Mouse (Mus musculus): ENCODE results near the gene Cd3d. TPM values are rescaled to one million over a fixed set of nuclear protein-coding genes. Genes with fewer than 3 reads are reported as not detected.

Gene Cd3d
- total RNA-seq, 1 experiment from 2014 or later, result 3.0 TPM

GRCm38 (mm10) chr9:45024187-45024586 is 42.6 kb downstream of the Cd3d start:
- no peak for ATAC-seq (replicated peaks; ENCODE audit: insufficient number of reproducible peaks, low FRiP score, low TSS enrichment, poor library complexity, severe bottlenecking)

GRCm38 (mm10) chr9:45027376-45027775 is 45.8 kb downstream of the Cd3d start:
- no peak for ATAC-seq (replicated peaks; ENCODE audit: insufficient number of reproducible peaks, low FRiP score, low TSS enrichment, poor library complexity, severe bottlenecking)

- no peak for ATAC-seq (replicated peaks; ENCODE audit: insufficient number of reproducible peaks, low FRiP score, low TSS enrichment, poor library complexity, severe bottlenecking)
These were observed 48.8 kb downstream of the Cd3d start for GRCm38 (mm10) chr9:45030341-45030740.

GRCm38 (mm10) chr9:45032261-45032660 is 50.7 kb downstream of the Cd3d start:
- no peak for ATAC-seq (replicated peaks; ENCODE audit: insufficient number of reproducible peaks, low FRiP score, low TSS enrichment, poor library complexity, severe bottlenecking)

GRCm38 (mm10) chr9:45034526-45034925 is 52.9 kb downstream of the Cd3d start:
- ATAC-seq (replicated peaks; ENCODE audit: insufficient number of reproducible peaks, low FRiP score, low TSS enrichment, poor library complexity, severe bottlenecking), result no peak

Other genes starting within 250 kb of the Cd3d start
- gene Phldb1, start 246.6 kb upstream of the Cd3d start, total RNA-seq (2017), result 2.1 to 4.3 TPM (median 3.1 TPM) in 3 replicates
- gene Arcn1, start 213.9 kb upstream of the Cd3d start, total RNA-seq (2017), result 156 to 231 TPM (median 178 TPM) in 3 replicates
- gene Ift46, start 213.9 kb upstream of the Cd3d start, total RNA-seq (2017), result 20.1 to 53.5 TPM (median 37.4 TPM) in 3 replicates
- gene Tmem25, start 182.5 kb upstream of the Cd3d start, total RNA-seq (2017), result 0.48 TPM in 1 of 3 replicates, not detected in the others
- not detected in 3 replicates for gene Ttc36, start 178.7 kb upstream of the Cd3d start, total RNA-seq (2017)
- gene Kmt2a, start 100.5 kb upstream of the Cd3d start, total RNA-seq (2017), result 11.5 to 40.0 TPM (median 13.4 TPM) in 3 replicates
- gene Atp5l, start 61.0 kb upstream of the Cd3d start, total RNA-seq (2017), result 129 to 228 TPM (median 191 TPM) in 3 replicates
- 17.7 to 43.2 TPM (median 41.6 TPM) in 3 replicates for gene Ube4a, start 16.2 kb upstream of the Cd3d start, total RNA-seq (2017)
- gene Cd3g, start 1.4 kb upstream of the Cd3d start, total RNA-seq (2017), result 14.2 to 35.0 TPM (median 22.5 TPM) in 3 replicates
- gene Cd3e, start 27.8 kb downstream of the Cd3d start, total RNA-seq (2017), result 0.32 to 1.6 TPM (median 0.76 TPM) in 3 replicates
- not detected in 3 replicates for gene Mpzl2, start 58.0 kb downstream of the Cd3d start, total RNA-seq (2017)
- 5.0 to 6.5 TPM (median 5.9 TPM) in 3 replicates for gene Mpzl3, start 73.4 kb downstream of the Cd3d start, total RNA-seq (2017)
- gene Jaml, start 97.4 kb downstream of the Cd3d start, total RNA-seq (2017), result 3.2 to 7.0 TPM (median 5.8 TPM) in 3 replicates
- 0.58 to 0.67 TPM in 2 of 3 replicates, not detected in the other for gene Scn2b, start 136.0 kb downstream of the Cd3d start, total RNA-seq (2017)
- gene Scn4b, start 156.6 kb downstream of the Cd3d start, total RNA-seq (2017), result not detected in 3 replicates
- 1.7 to 7.5 TPM (median 4.2 TPM) in 3 replicates for gene BC049352, start 200.2 kb downstream of the Cd3d start, total RNA-seq (2017)
- not detected in 3 replicates for gene Tmprss4, start 222.3 kb downstream of the Cd3d start, total RNA-seq (2017)